Mouse (Mus musculus) retina, adult 2 months (tissue): ENCODE results near the gene Ipo9.
"Not testable (repeated sequence)": the region's sequence is repeated elsewhere in the genome, so short reads cannot be mapped to it uniquely, and the experiment has no call there.

ENCODE experiments used
- DNase-seq: peaks from one replicate; pipeline ENCODE4 v3.0.0-alpha.2; 2012; ENCODE audit warnings: low read depth, low spot score

Gene Ipo9

DNA sequence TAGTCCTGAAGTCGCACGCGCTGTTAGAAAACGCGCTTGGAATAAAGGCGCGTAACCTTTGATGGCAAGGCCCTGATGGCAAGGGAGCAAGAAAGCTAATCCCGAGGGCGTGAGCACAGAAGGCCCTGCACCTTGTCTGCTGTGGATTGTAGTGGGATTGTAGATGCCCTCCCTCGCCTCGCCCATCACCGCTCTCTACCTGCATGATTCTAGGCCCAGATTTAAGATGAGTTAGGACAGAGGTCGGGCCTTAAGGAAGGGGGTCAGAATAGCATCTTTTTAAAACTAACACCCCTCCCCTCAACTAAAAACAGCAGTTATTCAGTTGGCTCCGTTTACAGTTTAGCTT, 344 bp upstream of the Ipo9 start:
- no peak for DNase-seq

DNA sequence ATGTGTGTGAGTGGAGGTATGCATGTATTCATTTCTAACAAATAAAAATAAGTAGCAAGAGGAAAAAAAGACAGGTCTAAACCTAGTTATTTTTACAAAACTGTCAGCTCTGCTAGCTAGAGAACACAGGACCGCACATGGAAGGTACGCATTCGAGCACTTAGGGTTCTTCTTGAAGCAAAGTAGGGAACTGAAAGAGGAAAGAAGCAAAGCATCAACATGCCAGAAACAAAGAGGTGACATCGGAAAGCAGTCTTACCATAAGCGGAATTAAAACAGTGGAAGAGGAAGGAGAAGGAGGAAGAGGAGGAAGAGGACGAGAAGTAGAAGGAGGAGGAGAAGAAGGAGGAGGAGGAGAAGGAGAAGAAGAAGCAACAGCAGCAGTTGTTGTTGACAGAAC, 2.9 kb downstream of the Ipo9 start:
- no peak for DNase-seq

DNA sequence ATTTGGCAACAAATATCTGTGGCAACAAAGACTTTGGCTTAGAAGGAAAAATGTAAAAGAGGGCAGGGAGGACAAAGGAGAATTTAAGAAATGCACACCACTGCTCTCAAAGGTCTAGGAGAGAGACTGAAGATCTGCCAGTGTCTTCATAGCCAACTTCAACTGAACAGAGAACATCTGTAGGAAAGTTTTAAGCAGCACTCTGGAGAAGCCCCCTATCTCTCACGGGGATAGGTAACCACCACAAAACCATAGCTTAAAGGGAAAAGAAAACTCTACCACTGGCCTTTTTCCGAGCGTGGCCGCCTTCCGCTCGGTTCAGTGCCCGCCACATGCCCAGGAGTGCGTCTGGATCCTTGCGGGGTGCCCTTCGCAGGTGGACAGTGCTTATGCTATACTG, 3.7 kb downstream of the Ipo9 start:
- DNase-seq = no peak

DNA sequence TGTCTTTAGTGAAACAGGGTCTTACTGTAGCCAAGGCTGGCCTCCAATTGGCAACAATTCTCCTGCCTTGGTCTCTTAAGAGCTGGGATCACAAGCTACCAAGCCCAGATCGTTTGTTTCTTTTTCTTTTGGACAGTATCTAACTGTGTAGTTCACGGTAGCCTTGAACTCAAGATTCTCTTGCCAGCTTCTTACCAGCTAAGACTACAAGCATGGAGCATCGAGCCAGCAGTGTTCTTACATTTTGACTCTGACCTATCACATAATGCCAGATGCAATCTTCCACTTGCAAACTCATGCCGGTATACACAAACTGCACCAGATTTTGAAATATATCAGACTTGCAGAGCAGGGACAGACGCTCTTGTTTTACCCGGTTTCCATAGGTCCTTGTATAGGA, 7.5 kb downstream of the Ipo9 start:
- DNase-seq = no peak

DNA sequence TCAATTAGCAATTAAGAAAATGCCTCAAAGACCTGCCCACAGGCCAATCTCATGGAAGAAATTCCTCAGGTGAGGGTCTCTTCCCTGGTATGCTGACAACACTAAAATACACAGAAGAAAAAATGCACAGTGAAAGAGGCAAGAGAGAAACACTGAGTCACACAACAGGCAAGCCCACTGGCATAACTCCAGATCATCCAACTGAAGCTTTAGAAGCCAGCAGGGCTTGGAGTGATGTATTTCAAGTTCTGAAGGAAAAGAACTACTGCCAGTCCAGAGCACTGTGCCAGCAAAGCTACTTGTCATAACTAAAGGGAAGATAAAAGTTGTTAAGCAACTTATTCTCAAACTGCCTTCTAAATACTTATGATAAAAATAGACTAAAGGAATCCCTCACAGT, 16.3 kb downstream of the Ipo9 start:
- DNase-seq = no peak

DNA sequence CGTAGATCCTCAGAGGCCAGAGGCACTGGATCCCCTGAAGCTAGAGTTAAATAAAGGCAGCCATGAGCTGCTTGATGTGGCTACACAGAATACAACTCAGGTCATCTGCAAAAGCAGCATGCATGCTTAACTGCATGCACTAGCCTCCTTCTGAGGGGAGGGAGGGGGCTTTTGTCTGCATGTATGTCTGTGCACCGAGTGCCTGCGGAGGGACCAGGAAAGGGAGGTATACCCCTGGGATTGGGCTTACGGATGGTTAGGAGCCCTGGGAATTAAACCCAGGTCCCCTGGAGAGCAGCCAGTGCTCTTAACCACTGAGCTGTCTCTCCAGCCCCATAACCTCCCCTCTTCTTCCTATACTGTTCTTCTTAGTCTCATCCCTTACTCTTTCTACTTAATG, 18.2 kb downstream of the Ipo9 start:
- DNase-seq = no peak

DNA sequence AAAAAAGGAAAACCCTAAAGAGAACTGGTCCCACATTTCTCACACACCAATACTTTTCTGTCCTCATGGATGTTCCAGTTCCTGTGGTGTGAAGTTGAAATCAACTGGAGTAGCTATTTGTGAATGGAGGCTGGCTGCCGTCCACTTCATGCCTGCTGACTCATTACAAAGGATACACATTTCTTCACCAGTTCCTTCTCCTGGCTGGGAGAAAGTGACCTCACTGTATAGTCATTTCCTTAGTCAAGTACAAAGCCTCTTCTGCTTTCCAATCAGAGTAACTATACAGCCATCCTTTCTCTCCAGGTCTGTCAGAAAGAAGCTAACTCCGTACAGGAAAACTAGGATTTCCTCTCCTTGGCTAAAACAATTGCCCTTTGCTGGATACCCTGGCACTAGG, 19.3 kb downstream of the Ipo9 start:
- no peak for DNase-seq

DNA sequence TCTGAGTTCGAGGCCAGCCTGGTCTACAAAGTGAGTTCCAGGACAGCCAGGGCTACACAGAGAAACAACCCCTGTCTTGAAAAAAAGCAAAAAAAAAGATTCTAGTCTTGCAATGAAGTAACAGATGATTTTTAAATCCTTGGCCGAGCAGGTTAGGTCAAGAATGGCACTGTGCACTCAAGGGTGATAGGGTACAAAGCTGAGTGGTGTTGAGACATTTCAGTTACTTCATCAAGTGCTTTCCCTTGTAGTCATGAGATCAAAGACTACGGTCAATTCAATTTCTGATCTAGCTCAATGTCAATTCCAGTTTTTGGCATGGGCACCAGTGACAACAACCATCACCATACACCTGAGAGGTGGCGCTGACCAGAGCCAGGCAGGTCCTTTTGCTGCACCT, 21.3 kb downstream of the Ipo9 start:
- no peak for DNase-seq

DNA sequence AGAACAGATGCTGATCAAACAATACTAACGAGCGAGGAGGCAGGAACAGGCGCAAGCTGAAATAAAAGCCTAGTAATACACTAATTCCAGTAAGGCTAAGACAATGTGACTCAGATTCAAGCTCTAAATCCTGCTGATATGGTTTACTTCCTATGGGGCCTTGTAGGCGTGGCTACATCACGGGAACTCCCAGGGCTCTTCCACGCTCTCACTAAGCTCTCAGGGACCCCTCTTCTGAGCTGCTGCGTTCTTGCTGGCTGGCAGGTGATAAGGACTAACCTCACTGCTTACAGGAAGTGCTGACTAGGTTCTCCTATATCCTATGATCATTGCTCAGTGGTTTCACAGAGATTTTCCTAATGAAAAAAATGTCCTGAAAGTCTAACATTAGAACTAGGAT, 24.9 kb downstream of the Ipo9 start:
- DNase-seq = no peak

DNA sequence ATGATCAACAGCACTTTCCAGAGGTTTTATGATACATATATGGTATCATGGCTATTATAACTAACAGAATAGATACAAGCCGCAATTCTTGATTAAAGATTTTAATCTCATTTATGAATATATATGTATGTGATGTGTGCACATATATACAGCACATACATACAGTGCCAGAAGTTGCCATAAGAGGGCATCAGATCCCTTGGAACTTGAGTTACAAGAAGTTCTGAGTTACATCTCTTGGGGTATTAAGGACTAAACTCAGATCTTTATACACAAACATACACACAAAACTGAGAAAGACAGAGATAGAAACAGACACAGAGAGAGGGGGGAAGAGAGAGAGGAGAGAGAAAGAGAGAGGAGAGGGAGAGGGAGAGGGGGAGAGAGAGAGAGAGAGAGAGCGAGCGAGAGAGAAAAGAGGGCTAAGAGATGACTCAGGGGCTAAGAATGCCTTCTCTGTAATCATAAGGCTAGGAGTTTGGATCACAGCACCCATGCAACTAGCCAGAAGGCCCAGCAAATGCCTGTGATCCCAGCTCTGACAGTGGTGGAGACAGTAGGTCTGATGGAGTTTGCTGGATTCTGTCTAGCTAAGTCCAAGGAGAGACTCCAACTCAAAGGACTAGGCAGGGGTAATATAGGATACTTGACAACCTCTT, 28.7 kb downstream of the Ipo9 start:
- no peak for DNase-seq

DNA sequence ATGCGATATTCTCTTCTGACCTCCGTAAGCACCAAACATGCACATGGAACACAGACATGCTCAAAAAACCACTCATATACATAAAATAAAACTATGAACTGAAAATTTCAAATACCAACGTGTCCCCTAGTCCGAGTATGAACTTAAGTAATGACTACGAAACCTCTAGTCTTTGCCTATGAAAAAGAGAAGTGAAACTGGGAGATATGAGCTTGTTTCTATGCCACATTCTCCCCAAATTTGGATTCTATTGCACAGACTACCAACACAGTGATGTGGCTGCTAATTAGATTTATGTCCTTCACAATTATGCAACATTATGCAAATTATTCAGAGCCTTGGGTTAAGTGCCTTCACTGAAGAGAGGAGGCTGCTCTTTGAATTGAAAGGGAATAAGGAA, 30.8 kb downstream of the Ipo9 start:
- no peak for DNase-seq

DNA sequence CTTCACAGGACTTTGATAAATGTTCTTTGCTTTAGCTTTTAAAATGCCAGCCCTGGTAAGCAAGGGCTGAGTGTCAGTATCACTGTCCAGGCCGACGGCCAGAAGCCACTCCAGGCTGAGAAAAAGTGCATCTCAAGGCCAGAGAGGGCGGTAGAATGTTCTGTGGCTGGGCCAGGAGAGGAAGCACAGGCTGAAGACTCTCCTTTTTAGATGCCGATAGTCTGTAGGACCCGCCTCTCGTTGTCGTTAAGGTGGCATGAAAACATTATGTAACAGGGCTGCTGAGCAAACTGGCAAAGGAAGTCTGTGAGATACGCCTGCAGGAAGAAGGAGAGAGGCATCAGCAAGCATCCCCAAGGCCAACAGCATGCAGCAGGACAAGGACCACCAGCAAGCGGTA, 45.1 kb downstream of the Ipo9 start:
- DNase-seq = no peak

DNA sequence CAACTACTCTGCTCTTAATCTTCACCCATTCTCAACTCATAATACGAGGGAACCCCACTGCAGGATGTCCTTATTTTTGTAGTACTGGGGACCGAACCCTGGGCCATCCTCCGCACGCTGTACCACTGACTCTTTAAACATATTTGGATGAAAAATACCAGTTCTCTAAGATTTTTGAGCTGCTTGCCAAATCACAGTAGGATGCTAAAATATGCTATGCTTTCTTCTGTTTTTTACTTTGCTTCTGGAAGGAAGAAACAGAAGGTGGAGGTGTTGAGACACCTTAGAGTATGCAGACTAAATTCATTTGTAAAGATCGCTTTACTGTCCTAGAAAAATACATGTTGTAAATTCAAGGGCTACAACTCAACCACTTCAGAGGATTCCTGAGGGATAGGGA, 46.1 kb downstream of the Ipo9 start:
- no peak for DNase-seq

DNA sequence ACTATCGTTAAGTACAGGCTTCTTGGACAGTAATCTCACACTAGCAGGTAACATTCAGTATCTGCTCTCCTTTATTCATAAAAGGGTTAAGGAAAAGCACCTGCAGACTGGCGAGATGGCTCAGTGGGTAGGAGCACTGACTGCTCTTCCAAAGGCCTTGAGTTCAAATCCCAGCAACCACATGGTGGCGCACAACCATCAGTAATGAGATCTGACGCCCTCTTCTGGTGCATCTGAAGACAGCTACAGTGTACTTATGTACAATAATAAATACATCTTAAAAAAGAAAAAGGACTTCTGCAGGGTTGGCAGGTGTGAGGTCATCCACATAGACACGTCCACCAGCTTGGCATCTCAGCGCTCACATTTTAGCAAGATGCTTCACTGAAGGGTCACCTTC, 48.7 kb downstream of the Ipo9 start:
- DNase-seq = not testable (repeated sequence)

DNA sequence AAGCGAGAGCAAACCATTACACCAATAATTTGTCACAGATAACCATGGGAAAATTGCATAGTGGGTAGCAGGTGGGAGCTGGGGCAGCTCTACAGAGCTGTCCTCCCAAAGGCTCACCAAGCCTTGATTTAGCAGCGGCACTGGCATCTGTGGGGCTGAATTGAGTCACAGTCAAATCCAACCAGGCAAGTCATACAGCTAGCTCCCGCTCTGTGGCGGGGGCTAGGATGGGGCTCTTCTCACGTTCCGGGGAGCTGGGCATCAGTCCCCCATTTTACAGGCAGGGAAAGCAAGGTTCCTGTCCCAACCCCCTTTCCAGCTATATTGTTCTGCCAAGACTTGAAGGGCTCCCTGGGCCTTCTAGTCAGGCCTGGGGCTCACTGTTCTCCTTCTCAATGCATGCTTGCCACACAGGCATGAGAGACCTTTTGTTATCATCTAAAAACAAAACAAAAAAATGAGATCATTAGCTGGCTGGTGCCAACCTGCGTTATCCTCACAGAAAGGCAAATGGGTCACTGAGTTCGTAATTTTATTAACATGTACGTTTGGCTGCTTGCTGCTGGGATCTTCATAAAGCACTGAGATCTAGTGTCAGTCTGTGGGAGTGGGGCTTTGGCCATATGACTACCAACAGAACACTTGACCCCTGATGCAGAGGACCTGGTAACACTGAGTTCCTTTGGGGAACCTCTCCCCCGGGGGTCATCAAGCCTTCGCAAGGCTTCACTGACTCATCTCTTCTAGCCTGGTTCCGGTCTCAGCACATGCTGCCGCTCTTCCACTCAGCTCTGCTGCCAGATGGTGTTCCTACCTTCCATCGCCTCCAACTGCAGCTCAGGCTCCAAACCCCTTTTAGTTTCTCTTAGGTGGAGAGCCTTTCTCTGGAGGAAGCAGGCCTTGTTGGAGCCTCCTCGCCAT, 50.0 kb downstream of the Ipo9 start:
- no peak for DNase-seq

DNA sequence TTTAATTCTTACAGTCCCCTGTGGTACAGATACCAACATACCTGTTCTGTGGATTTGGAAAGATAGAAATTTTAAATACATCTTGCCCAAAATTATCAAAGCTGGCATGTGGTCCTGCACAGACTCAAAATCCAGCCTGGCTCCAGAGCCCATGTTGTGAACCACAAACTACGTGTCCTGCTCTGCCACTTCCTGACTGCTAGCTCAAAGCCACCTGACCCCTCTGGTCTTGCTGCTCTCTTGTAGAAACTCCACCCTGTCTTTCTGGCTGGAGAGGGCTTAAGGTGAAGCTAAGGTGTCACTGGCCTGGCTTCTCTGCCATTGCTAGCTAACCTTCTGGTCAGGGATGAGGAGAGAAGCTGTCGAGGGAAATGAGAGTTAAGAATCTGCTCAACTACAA, 51.3 kb downstream of the Ipo9 start:
- no peak for DNase-seq

DNA sequence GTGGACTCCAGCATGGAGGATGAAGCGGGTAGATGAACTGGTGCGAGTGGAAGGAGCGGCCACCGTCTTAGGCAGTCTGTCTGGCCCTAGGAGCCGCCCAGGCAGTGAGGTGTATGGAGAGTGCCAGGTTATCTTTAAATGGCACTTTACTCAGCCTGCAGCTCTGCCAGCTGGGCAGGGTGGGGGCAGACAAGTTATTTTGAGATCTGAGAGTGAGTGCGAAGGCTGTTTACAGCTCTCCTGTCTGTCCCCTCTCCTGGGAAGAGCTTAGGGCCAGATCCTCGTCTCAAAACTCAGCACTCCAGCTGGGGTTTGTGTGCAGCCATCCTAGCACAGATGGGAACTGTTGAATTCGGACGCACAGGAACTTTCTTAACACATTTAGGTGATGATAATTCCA, 51.7 kb downstream of the Ipo9 start:
- DNase-seq = no peak

DNA sequence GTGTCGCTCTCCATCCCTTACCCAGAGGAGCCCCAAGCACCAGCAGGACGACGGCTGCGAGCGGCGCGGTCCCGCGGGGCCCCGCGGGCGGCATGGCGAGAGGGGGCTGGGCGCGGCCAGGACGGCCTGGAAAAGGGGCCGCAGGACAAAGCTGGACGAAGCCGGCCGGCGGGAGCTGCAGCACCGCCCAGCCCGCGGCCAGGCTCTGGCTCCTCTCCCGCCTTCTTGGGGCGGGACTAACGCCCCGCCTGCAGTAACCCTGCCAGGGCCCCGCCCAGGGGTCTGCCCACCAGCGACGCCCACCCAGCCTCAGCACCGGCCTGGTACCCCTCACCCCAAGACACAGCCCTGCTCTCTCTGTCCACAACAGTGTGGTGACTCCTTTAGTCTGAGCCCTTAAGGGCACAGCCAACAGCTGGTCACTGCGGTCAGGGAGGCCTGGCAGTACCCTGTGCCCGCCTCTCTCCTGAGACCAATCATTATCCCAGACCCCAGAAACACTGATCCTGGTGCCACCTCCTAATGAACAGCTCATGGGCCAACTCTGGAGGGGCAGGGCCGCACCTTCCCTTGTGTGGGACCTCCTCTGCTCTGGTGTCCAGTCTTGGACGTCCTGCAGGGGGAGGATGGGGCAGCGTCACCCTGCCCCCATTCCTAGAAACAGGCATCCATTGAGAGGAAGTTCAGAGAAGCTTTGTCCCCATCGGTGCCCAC, 55.3 kb downstream of the Ipo9 start, which contains the start of gene Shisa4:
TSS of gene Shisa4 (minus strand) at position 370 of the 714 bp plus-strand sequence.
- no peak for DNase-seq

DNA sequence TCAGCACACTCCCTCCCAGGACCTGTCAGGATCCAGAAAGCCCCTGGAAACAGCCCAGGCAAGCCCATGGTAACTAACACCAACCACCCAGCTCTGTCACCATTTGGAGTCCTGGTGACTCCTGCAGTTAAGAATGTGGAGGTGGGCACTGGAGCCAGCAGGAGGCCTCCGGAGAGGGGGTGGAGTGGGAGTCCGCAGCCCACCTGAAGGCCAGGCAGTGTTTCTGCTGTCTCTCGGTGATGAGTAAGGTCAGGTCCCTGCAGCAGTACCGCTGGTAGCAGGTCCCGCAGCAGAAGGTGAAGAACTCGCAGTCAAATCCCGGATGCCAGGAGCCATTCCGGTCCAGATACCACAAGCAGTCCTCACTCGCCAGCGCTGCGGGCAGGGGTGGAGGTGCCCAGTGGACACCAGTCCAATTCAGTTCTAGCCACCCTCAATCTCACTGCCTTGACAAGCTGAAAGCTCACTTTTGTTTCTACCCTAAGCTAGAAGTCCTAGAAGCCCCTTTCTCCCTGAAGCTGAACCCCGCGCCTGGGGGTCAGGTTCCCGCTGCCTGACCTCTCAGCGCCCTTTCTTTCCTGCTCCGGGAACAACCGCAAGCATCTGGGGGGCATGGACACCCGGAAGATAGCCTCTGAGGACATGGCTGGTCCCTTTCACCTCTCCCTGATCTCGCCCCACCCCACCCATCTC, 56.0 kb downstream of the Ipo9 start:
- DNase-seq = no peak

DNA sequence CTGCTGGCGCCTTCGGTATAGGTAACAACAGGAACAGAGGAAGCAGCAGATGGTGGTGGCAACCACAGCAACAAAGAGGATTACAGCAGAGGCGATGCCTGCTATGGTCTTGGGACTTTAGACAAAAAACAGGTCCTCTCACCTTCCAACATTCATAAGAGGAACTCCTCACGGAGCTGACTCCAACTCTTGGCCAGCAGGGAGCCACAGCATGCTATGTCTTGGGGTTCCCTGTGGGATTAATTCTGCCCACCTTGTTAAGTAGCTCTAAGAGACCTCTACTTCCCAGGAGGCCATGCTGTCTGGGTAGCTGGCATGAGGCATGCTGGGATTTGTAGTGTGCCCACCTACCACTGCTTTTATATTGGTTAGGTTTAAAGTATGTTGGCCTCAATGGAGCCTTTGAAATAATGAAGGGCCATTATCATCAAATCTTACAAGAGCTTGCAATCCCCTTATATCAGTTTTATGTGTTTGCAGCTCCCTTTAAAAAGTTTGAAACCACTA, 57.1 kb downstream of the Ipo9 start:
- no peak for DNase-seq

DNA sequence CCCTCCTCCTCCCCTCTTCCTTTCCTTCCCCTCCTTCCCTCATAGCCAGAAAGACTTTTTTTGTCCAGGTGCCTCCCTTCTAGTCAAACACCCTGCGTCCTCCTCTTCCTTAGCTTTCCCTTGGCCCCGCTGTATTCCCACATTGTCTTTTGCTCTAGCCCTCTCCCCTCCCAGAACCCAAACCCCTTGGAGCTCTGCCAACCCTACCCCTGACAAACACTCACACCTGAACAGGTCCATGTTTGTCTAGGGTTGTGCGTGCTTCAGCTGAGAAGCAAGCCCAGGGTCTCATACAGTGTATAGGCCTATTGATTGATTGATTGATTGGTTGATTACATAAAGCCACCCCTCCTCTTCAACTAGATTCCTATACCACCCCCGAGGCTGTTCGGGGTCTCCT, 60.9 kb downstream of the Ipo9 start:
- DNase-seq = no peak

DNA sequence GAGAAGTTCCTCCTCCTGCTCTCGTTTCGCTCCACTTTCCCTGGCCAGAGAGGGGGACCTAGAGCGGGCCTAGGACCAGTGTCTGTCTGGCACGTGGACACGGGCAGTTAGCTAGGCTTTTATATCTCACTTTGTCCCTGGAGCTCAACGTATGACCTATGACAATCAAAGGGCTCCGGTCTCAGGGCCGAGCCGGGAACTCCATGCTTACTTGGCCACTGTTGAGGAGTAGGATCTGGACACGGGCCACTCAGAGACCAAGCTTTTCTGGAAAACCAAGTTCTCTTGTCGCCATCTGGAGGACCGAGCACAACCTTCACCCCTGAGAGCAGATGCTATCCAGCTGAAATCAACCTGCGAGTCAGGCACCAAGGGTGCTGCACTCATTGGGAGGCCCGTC, 61.3 kb downstream of the Ipo9 start:
- no peak for DNase-seq
